Mouse (Mus musculus): ENCODE data around the gene Polg2. TPM values are rescaled to one million over a fixed set of nuclear protein-coding genes. Genes with fewer than 3 reads are reported as not detected.

Polg2 gene
- polyA plus RNA-seq, 1 experiment from 2014 or later: 7.9 TPM

- ATAC-seq: no peak
- no peak for DNase-seq
- Histone ChIP-seq H3K36me3 (replicated peaks; ENCODE audit: insufficient read depth, low read length) (peaks cover 71% of the 10 kb centered on the region), H3K4me2 (ENCODE audit: low read depth, low read length) (no peak overlapping the region), H3K27ac (ENCODE audit: low read depth) (no peak overlapping the region), H3K4me1 (ENCODE audit: insufficient read depth) (peaks cover 6% of the 10 kb centered on the region; the same call in 1 of the 2 replicates), H3K9me3 (ENCODE audit: low read length) (peaks cover under 1% of the 10 kb centered on the region; the same call in 1 of the 2 replicates), H3K4me3 (ENCODE audit: low read depth, low read length) (no peak overlapping the region), H3K27me3 (ENCODE audit: insufficient read depth, low read length) (no peaks in the 10 kb centered on the region), H3K9ac (replicated peaks) (no peak overlapping the region)
- no peak for TF ChIP-seq EP300 (IDR thresholded peaks at IDR 0.05; ENCODE audit: low read depth)
- TF ChIP-seq CTCF (IDR thresholded peaks at IDR 0.05; ENCODE audit: low read depth): no peak
- 90% methylated on average over 9 of the region's 9 CpGs for WGBS (ENCODE audit: insufficient replicate concordance)
These were observed 6.3 kb downstream of the Polg2 start for GRCm38 (mm10) chr11:106773061-106773460.

GRCm38 (mm10) chr11:106770195-106770974, 9.0 kb downstream of the Polg2 start:
- no peaks in the 10 kb centered on the region for H3K4me1 ChIP-seq (ENCODE audit: insufficient read depth)
- TF ChIP-seq EP300 (IDR thresholded peaks at IDR 0.05; ENCODE audit: low read depth) (no peak), CTCF (IDR thresholded peaks at IDR 0.05; ENCODE audit: low read depth) (peak; percentile 77)
- 72% methylated on average over 9 of the region's 9 CpGs for WGBS (ENCODE audit: insufficient replicate concordance)
- no peak overlapping the region for H3K4me2 ChIP-seq (ENCODE audit: low read depth, low read length)
- DNase-seq: peak; percentile 67
- no peak for ATAC-seq
- H3K4me3 ChIP-seq (ENCODE audit: low read depth, low read length): no peak overlapping the region
- H3K36me3 ChIP-seq (replicated peaks; ENCODE audit: insufficient read depth, low read length): peaks cover 81% of the 10 kb centered on the region
- no peaks in the 10 kb centered on the region for H3K27me3 ChIP-seq (ENCODE audit: insufficient read depth, low read length)
- peaks cover 3% of the 10 kb centered on the region; the same call in 1 of the 2 replicates for H3K9me3 ChIP-seq (ENCODE audit: low read length)
- H3K9ac ChIP-seq (replicated peaks): no peak overlapping the region
- no peak overlapping the region for H3K27ac ChIP-seq (ENCODE audit: low read depth)

- H3K36me3 ChIP-seq (replicated peaks; ENCODE audit: insufficient read depth, low read length): peaks cover 58% of the 10 kb centered on the region
- ATAC-seq (no peak), DNase-seq (no peak)
- no peak overlapping the region for H3K4me3 ChIP-seq (ENCODE audit: low read depth, low read length)
- H3K27ac ChIP-seq (ENCODE audit: low read depth): no peak overlapping the region
- TF ChIP-seq CTCF (IDR thresholded peaks at IDR 0.05; ENCODE audit: low read depth) (peak; percentile 48), EP300 (IDR thresholded peaks at IDR 0.05; ENCODE audit: low read depth) (no peak)
- H3K4me2 ChIP-seq (ENCODE audit: low read depth, low read length): no peak overlapping the region
- peaks cover 9% of the 10 kb centered on the region; the same call in 1 of the 2 replicates for H3K4me1 ChIP-seq (ENCODE audit: insufficient read depth)
- WGBS (ENCODE audit: insufficient replicate concordance): 82% methylated on average over 4 of the region's 4 CpGs
- no peaks in the 10 kb centered on the region for H3K27me3 ChIP-seq (ENCODE audit: insufficient read depth, low read length)
- H3K9me3 ChIP-seq (ENCODE audit: low read length): peaks cover 3% of the 10 kb centered on the region; the same call in 1 of the 2 replicates
- H3K9ac ChIP-seq (replicated peaks): no peak overlapping the region
These were observed 11.8 kb downstream of the Polg2 start for GRCm38 (mm10) chr11:106767516-106767915.

GRCm38 (mm10) chr11:106766611-106767162, 12.7 kb downstream of the Polg2 start:
- peaks cover 13% of the 10 kb centered on the region for H3K4me1 ChIP-seq (ENCODE audit: insufficient read depth)
- no peak for TF ChIP-seq EP300 (IDR thresholded peaks at IDR 0.05; ENCODE audit: low read depth)
- no peak for TF ChIP-seq CTCF (IDR thresholded peaks at IDR 0.05; ENCODE audit: low read depth)
- H3K9ac ChIP-seq (replicated peaks): no peak overlapping the region
- peaks cover 3% of the 10 kb centered on the region; the same call in 1 of the 2 replicates for H3K9me3 ChIP-seq (ENCODE audit: low read length)
- H3K36me3 ChIP-seq (replicated peaks; ENCODE audit: insufficient read depth, low read length): peaks cover 53% of the 10 kb centered on the region
- H3K4me2 ChIP-seq (ENCODE audit: low read depth, low read length): no peak overlapping the region
- WGBS (ENCODE audit: insufficient replicate concordance): 82% methylated on average over 4 of the region's 4 CpGs
- DNase-seq (no peak), ATAC-seq (no peak)
- no peaks in the 10 kb centered on the region for H3K27me3 ChIP-seq (ENCODE audit: insufficient read depth, low read length)
- no peak overlapping the region for H3K27ac ChIP-seq (ENCODE audit: low read depth)
- no peak overlapping the region for H3K4me3 ChIP-seq (ENCODE audit: low read depth, low read length)

- no peak overlapping the region for H3K9ac ChIP-seq (replicated peaks)
- peaks cover 32% of the 10 kb centered on the region for H3K4me1 ChIP-seq (ENCODE audit: insufficient read depth)
- ATAC-seq (no peak), DNase-seq (no peak)
- H3K36me3 ChIP-seq (replicated peaks; ENCODE audit: insufficient read depth, low read length): peaks cover 26% of the 10 kb centered on the region
- no peaks in the 10 kb centered on the region for H3K9me3 ChIP-seq (ENCODE audit: low read length)
- no peaks in the 10 kb centered on the region for H3K27me3 ChIP-seq (ENCODE audit: insufficient read depth, low read length)
- H3K4me2 ChIP-seq (ENCODE audit: low read depth, low read length): peak overlapping the region; percentile 11; the same call in 1 of the 2 replicates
- 54% methylated on average over 9 of the region's 9 CpGs for WGBS (ENCODE audit: insufficient replicate concordance)
- peak overlapping the region; percentile 89 for H3K27ac ChIP-seq (ENCODE audit: low read depth)
- TF ChIP-seq EP300 (IDR thresholded peaks at IDR 0.05; ENCODE audit: low read depth): no peak
- TF ChIP-seq CTCF (IDR thresholded peaks at IDR 0.05; ENCODE audit: low read depth): no peak
- no peak overlapping the region for H3K4me3 ChIP-seq (ENCODE audit: low read depth, low read length)
These were observed 16.5 kb downstream of the Polg2 start for GRCm38 (mm10) chr11:106762800-106763185.

- H3K27me3 ChIP-seq (ENCODE audit: insufficient read depth, low read length): no peaks in the 10 kb centered on the region
- peak overlapping the region; percentile 89 for H3K27ac ChIP-seq (ENCODE audit: low read depth)
- peaks cover 35% of the 10 kb centered on the region for H3K4me1 ChIP-seq (ENCODE audit: insufficient read depth)
- H3K36me3 ChIP-seq (replicated peaks; ENCODE audit: insufficient read depth, low read length): peaks cover 22% of the 10 kb centered on the region
- ATAC-seq (peak; percentile 68), DNase-seq (peak; percentile 62)
- 11% methylated on average over 5 of the region's 5 CpGs for WGBS (ENCODE audit: insufficient replicate concordance)
- H3K4me2 ChIP-seq (ENCODE audit: low read depth, low read length): peak overlapping the region; percentile 38
- TF ChIP-seq EP300 (IDR thresholded peaks at IDR 0.05; ENCODE audit: low read depth) (peak; percentile 37; the same call in 1 of the 2 replicates), CTCF (IDR thresholded peaks at IDR 0.05; ENCODE audit: low read depth) (no peak)
- H3K9ac ChIP-seq (replicated peaks): no peak overlapping the region
- H3K4me3 ChIP-seq (ENCODE audit: low read depth, low read length): no peak overlapping the region
- H3K9me3 ChIP-seq (ENCODE audit: low read length): no peaks in the 10 kb centered on the region
These were observed 17.1 kb downstream of the Polg2 start for GRCm38 (mm10) chr11:106762139-106762799.

All from liver, postnatal 0 days (tissue).